Mouse (Mus musculus): ENCODE data around the gene Cbfa2t2. TPM values are rescaled to one million over a fixed set of nuclear protein-coding genes. Genes with fewer than 3 reads are reported as not detected.

The Cbfa2t2 gene
- total RNA-seq, 1 experiment from 2014 or later = 26.6 TPM

DNA sequence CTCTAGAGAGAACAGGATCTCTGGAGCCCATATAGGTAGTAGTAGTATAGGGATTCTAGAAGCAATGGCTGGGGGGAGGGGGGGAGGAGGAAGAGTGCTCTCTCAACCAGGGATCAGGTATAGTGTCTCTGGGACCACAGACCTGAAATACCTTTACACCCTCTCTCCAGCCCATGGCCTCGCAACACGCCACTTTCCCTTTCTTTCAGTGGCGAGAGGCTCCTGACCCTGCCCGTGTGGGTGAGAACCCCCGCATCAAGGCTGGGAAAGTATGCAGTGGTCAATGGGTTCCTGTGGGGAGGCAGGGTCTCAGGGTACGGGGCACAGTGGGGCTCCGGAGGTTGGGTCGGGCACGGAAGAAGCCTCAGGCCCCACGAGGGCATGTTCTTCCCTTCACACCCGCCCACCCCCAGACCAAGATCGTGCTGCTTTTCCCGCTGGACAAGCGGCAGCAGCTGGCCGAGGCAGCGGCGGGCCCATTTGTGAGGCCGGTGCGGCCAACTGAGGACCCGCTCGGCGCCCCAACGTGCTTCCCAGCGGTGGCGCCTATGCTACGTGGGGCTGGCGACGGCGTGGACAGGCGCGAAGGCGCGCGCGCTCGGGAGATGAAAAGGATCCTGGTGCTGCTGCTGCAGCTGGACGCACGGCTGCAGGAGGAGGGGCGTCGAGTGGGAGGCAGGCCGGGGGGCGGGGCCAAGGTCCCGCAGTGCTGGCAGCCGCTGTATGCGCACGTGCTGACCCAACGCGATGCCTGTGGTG, 113.0 kb downstream of the Cbfa2t2 start:
- ATAC-seq (replicated peaks in 1 of 2; ENCODE audit: insufficient read depth in 1 of 2, low FRiP score in 2 of 2, low TSS enrichment in 1 of 2, low read depth in 1 of 2, poor library complexity in 2 of 2, severe bottlenecking in 2 of 2) = peak; percentile 29 to 40; a peak in 2 of 4 replicates

GRCm38 (mm10) chr2:154549886-154550189, 113.6 kb downstream of the Cbfa2t2 start:
- no peak for ATAC-seq (replicated peaks in 1 of 2; ENCODE audit: insufficient read depth in 1 of 2, low FRiP score in 2 of 2, low TSS enrichment in 1 of 2, low read depth in 1 of 2, poor library complexity in 2 of 2, severe bottlenecking in 2 of 2)

DNA sequence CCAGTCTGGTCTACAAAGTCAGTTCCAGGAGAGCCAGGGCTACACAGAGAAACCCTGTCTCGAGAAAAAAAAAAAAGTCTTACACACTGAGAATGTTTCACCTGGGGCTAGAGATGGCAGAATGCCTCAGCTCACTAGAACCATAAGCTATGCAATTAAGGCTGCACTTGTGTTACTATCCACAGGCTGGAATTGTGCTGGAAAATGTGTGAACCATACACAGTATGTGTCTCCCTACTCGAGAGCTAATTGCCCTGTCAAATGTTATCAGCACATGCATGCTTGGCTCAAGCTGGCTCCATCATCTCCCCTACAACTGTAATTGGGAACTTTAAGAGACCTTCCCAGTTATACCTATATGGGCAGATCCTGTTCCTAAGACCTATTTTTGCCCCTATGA, 114.7 kb downstream of the Cbfa2t2 start:
- ATAC-seq (replicated peaks in 1 of 2; ENCODE audit: insufficient read depth in 1 of 2, low FRiP score in 2 of 2, low TSS enrichment in 1 of 2, low read depth in 1 of 2, poor library complexity in 2 of 2, severe bottlenecking in 2 of 2) = no peak

- ATAC-seq (replicated peaks in 1 of 2; ENCODE audit: insufficient read depth in 1 of 2, low FRiP score in 2 of 2, low TSS enrichment in 1 of 2, low read depth in 1 of 2, poor library complexity in 2 of 2, severe bottlenecking in 2 of 2) = no peak
Observed at GRCm38 (mm10) chr2:154551476-154551875, 115.2 kb downstream of the Cbfa2t2 start, which contains the start of gene Actl10. Gene Actl10, plus strand, starts transcription at chr2:154551776.

DNA sequence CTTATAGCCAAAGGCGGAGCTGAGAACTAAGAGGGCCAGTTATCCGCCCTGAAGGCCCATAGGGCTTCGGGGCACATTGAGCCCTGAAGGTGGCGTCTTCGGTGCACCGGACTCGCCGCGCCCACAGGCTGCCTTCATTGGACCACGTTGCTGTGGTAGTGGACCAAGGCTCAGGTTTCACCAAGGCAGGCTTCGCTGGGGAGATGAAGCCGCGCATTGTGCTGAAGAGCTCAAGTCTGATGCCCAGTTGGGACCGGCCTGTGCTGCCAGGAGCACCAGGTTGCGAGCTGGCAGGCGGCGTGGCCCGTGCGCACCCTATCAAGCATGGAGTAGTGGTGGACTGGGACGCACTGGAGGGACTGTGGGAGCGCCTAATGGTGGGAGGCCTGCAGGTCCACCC, 115.6 kb downstream of the Cbfa2t2 start:
- peak in 1 of 2 experiments; percentile 4; a peak in 1 of 4 replicates for ATAC-seq (replicated peaks in 1 of 2; ENCODE audit: insufficient read depth in 1 of 2, low FRiP score in 2 of 2, low TSS enrichment in 1 of 2, low read depth in 1 of 2, poor library complexity in 2 of 2, severe bottlenecking in 2 of 2)

- peak; percentile 82 to 88 for ATAC-seq (replicated peaks in 1 of 2; ENCODE audit: insufficient read depth in 1 of 2, low FRiP score in 2 of 2, low TSS enrichment in 1 of 2, low read depth in 1 of 2, poor library complexity in 2 of 2, severe bottlenecking in 2 of 2)
Observed at GRCm38 (mm10) chr2:154552424-154552907, 116.2 kb downstream of the Cbfa2t2 start.

DNA sequence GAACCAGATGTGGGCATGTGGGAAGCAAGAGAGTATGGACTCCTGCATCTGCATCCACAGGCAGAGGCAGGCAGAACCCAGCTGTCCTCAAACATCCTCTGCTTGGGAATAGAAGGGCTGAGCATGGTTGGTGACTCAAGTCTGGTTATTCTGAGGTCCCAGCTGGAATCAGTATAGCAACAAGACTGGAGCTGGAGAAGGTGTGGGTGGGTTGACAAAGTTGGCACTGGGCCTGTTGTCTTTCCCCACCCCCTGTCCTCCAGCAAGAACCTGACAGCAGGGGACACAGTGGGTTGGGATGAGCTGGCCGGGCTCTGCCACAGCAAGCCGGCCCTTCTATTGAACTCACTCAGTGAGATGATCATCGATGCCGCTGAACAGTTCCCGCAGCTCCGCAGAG, 119.0 kb downstream of the Cbfa2t2 start:
- ATAC-seq (replicated peaks in 1 of 2; ENCODE audit: insufficient read depth in 1 of 2, low FRiP score in 2 of 2, low TSS enrichment in 1 of 2, low read depth in 1 of 2, poor library complexity in 2 of 2, severe bottlenecking in 2 of 2) = no peak

GRCm38 (mm10) chr2:154557184-154557832, 121.0 kb downstream of the Cbfa2t2 start:
- ATAC-seq (replicated peaks in 1 of 2; ENCODE audit: insufficient read depth in 1 of 2, low FRiP score in 2 of 2, low TSS enrichment in 1 of 2, low read depth in 1 of 2, poor library complexity in 2 of 2, severe bottlenecking in 2 of 2) = no peak

DNA sequence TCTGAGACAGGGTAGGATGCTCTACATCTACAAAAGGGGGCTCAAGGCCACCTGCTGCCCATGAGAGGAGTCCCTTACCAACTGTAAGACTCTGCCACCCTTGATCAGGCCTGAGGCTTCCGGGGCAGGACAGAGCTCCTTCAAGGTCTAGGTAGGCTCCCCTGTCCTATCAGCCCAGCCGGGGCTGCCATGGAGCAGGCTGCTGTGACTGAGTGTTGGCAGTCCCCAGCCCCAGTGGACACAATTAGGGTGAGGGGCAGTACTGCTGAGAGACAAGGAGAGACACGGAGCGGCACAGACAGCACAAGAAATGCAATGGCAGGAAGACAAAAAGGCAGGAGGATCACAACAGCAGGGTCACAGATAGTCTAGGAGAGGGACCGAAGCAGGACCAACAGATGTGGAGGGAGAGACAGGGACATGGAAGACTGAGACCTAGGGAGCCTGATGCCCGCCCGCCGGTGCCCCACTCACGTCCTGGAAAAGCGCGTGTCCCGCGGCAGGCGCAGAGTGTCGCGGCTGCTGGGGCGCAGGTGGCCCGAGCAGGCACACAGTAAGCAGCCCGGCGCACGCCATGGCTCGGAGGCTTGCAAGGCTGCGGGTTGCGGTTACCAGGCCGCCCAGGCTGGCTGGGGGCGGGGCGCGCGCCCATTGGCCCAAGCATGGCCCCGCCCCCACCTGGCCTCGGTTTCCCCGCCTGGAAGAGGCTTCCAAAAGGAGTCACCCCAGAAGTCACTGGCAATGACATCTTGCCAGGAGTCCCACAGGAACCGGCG, 122.2 kb downstream of the Cbfa2t2 start, which contains the start of gene Necab3:
Necab3 (minus strand) TSS at position 627 of the 776 bp plus-strand sequence.
- ATAC-seq (replicated peaks in 1 of 2; ENCODE audit: insufficient read depth in 1 of 2, low FRiP score in 2 of 2, low TSS enrichment in 1 of 2, low read depth in 1 of 2, poor library complexity in 2 of 2, severe bottlenecking in 2 of 2) = peak; percentile 24 to 81; a peak in 2 of 4 replicates

DNA sequence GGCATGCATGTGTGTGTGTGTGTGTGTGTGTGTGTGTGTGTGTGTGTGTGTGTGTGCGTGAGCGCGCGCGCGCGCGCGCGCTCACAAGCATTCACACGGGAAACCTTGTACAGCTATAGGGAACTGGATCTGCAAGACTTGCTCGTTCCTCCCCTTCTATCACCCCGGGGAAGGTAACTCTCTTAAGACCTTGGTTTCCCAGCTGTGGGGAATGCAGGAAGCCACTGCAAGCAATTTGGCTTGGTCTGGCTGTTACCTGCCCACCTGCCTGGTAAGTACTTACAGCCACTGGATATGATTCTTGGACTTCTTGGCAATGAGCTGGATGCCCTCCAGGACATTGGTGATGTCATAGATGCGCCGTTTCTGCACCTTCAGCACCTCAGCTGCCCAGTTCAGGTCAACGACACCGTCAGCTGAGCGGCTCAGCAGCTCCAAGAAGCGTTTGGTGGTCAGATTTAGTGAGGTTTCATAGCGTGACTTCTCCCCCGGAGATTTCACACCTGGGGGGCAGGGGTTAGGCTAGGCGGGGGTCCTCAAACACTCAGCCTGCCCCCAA, 127.4 kb downstream of the Cbfa2t2 start:
- ATAC-seq (replicated peaks in 1 of 2; ENCODE audit: insufficient read depth in 1 of 2, low FRiP score in 2 of 2, low TSS enrichment in 1 of 2, low read depth in 1 of 2, poor library complexity in 2 of 2, severe bottlenecking in 2 of 2) = no peak

- no peak for ATAC-seq (replicated peaks in 1 of 2; ENCODE audit: insufficient read depth in 1 of 2, low FRiP score in 2 of 2, low TSS enrichment in 1 of 2, low read depth in 1 of 2, poor library complexity in 2 of 2, severe bottlenecking in 2 of 2)
Observed at GRCm38 (mm10) chr2:154565562-154565961, 129.3 kb downstream of the Cbfa2t2 start.

DNA sequence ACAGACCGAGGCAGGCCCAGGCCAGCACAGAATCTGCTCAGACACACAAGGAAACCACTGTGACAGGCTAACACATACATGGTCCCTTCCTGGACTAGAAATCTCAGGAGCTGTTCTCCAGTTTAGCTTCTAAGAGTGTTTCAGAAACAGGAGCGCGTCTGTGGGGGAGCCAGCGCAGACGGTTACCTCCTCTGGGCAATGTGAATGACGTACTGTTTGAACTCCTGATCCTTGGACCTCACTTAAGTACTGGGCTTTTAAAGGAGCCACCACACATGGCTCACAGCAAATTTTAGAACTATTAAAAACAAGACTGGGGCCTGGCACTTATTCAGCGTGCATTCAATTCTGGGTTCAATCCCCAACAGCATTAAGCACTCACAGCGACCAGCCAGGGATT, 130.4 kb downstream of the Cbfa2t2 start:
- no peak for ATAC-seq (replicated peaks in 1 of 2; ENCODE audit: insufficient read depth in 1 of 2, low FRiP score in 2 of 2, low TSS enrichment in 1 of 2, low read depth in 1 of 2, poor library complexity in 2 of 2, severe bottlenecking in 2 of 2)

GRCm38 (mm10) chr2:154567766-154568165, 131.5 kb downstream of the Cbfa2t2 start:
- no peak for ATAC-seq (replicated peaks in 1 of 2; ENCODE audit: insufficient read depth in 1 of 2, low FRiP score in 2 of 2, low TSS enrichment in 1 of 2, low read depth in 1 of 2, poor library complexity in 2 of 2, severe bottlenecking in 2 of 2)

DNA sequence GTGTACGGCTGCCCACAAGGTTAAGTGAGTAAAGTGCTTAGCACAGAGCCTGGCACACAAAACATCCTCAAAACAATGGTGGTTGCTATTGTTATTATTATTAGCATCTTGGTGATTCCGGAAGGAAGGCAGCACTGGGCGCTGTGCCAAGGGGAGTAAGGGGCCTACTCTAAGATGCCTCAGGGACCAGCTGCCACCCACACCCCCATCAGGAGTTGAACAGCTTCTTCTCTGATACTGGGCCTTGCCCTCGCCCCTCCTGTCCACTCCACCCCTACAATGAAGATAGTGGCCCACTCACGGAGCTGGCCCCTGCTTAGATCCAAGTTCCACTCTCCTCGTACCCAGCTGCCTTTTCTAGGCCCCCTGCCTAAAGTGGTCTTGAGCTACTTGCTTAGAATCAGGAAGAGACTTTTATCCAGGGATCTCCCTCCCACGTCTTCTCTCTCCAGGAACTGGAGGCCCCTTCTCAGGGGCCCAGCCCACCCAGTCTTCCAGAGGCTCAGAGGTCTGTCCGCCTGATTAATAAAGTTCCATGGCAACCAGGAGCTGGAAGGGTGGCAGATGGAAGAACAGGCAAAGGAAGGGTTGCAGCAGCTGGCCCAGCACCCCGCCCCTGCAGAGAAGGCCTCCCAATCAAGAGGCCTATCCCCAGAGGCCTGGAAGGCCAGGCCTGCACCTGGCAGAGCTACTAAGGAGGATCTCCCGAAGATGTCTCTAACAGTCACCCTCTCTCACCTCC, 132.2 kb downstream of the Cbfa2t2 start:
- ATAC-seq (replicated peaks in 1 of 2; ENCODE audit: insufficient read depth in 1 of 2, low FRiP score in 2 of 2, low TSS enrichment in 1 of 2, low read depth in 1 of 2, poor library complexity in 2 of 2, severe bottlenecking in 2 of 2) = peak in 1 of 2 experiments; percentile 0; a peak in 1 of 4 replicates

DNA sequence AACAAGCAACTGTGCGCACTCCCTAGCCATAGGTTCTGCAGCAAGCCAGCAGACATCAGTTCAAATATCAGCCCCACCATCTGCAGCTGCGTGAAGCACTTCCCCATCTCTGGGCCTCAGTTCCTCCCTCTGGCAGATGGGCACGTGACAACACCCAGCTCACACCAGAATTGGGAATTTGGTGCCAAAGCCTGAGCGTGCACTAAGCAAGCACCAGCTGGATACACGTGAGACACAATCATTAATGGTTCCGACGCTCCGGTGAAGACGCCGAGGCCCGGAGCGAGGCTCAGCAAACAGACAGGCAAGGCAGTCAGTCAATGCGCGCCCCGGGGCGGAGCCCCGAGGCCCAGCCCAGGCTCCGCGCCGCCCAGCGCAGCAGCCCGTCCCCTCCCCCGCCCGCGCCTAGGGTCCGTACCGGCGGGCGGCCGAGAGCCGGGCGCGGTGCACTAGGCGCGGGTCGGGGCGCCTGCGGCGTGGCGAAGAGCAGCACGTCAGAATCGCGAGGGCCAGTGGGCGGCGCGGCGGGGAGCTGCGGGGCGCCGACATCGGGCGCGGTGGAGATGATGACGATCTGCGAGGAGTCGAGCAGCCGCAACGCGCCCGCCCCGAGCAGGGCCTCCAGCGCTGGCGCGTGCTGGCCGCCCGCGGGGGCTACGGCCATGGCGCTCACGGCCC, 132.9 kb downstream of the Cbfa2t2 start:
- peak; percentile 1 to 32; a peak in 2 of 4 replicates for ATAC-seq (replicated peaks in 1 of 2; ENCODE audit: insufficient read depth in 1 of 2, low FRiP score in 2 of 2, low TSS enrichment in 1 of 2, low read depth in 1 of 2, poor library complexity in 2 of 2, severe bottlenecking in 2 of 2)

DNA sequence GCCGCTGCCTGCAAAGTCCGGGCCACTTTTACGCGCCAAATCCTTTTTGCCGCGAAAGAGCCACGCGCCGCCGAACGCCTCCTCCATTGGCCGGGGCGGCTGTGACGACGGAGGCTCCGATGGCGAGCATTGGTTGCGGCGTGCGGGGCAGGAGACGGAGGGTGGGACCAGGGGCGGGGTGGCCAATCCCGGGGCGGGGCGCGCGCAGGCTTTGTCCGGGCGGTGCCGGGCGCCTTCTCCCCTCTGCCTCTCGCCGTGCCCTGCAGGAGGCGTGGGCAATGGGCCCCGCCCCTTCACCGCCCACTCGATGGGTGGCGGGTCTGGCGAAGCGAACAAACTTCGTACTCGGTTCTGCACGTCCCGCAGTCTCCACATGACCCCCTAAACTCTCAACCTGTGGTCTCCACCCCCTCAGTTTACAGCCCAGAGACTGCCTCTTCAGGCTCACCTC, 133.6 kb downstream of the Cbfa2t2 start, which contains the start of gene E2f1:
E2f1 (minus strand) TSS at position 57 of the 451 bp plus-strand sequence.
- ATAC-seq (replicated peaks in 1 of 2; ENCODE audit: insufficient read depth in 1 of 2, low FRiP score in 2 of 2, low TSS enrichment in 1 of 2, low read depth in 1 of 2, poor library complexity in 2 of 2, severe bottlenecking in 2 of 2) = peak; percentile 87 to 93

All from hematopoietic stem cell, adult 5-6 weeks (primary cell).